Mouse (Mus musculus) testis, adult 2 months (tissue): Measurements from ENCODE around the gene Sox6.

Experiments used
- CTCF ChIP-seq: fragments of 200-500 bp; IDR thresholded peaks from 2 replicates; pipeline ENCODE4 v1.5.1; 2012; ENCODE audit warnings: low read depth, mild to moderate bottlenecking, inconsistent platforms, low read length, moderate library complexity; ENCODE audit not compliant: control insufficient read depth, insufficient read depth, insufficient replicate concordance
- POLR2A ChIP-seq: fragments of 200-500 bp; IDR thresholded peaks from 2 replicates; pipeline ENCODE4 v1.6.1; 2012; ENCODE audit warnings: low read depth, mild to moderate bottlenecking, inconsistent platforms, low read length, moderate library complexity; ENCODE audit not compliant: control insufficient read depth

GRCm38 (mm10) chr7:115888561-115888960 lies 150.0 kb downstream of the Sox6 start:
- TF ChIP-seq POLR2A, result no peak
- no peak for TF ChIP-seq CTCF
